Mouse (Mus musculus) liver, embryonic 14.5 days (tissue): ENCODE measurements around the gene Csf1. TPM values are rescaled to one million over a fixed set of nuclear protein-coding genes. Genes with fewer than 3 reads are reported as not detected.

Experiments used
- ATAC-seq: fragments of 200-750 bp; cut with Nextera tagmentation; 2 replicates; pipeline ENCODE4 v1.8.0; 2017; ENCODE audit warnings: moderate number of reproducible peaks, mild to moderate bottlenecking, moderate library complexity; ENCODE audit not compliant: insufficient read depth
- DNase-seq, 3 experiments: peaks; one replicate each; pipeline ENCODE4 v3.0.0-alpha.2; 2012 to 2013; ENCODE audit warnings: low read depth in 3 of 3, low spot score in 3 of 3
- H3K27ac ChIP-seq: fragments of 300-500 bp; sonication (generic); 2 replicates; pipeline ENCODE4 v1.5.1; 2014; ENCODE audit warnings: moderate library complexity, mild to moderate bottlenecking, control low read depth, inconsistent platforms
- H3K27me3 ChIP-seq: fragments of 300-500 bp; sonication (generic); 2 replicates; pipeline ENCODE4 v1.6.1; 2014; ENCODE audit warnings: mild to moderate bottlenecking, low read length, moderate library complexity; ENCODE audit not compliant: control insufficient read depth, insufficient read depth
- H3K36me3 ChIP-seq: fragments of 300-500 bp; sonication (generic); replicated peaks from 2 replicates; pipeline ENCODE4 v1.6.1; 2014; ENCODE audit warnings: low read depth; ENCODE audit not compliant: control insufficient read depth, insufficient read depth
- H3K4me1 ChIP-seq, 2 experiments: fragments of 200-500 bp in 1 of 2; fragments of 300-500 bp in 1 of 2; sonication (generic) in 1 of 2; replicated peaks; 2 replicates each; pipeline ENCODE4 v1.6.1; 2012 to 2014; ENCODE audit warnings: antibody characterized with exemption in 1 of 2, inconsistent platforms in 1 of 2, low read length in 1 of 2; ENCODE audit not compliant: control insufficient read depth in 2 of 2, insufficient read depth in 2 of 2
- H3K4me2 ChIP-seq: fragments of 300-500 bp; sonication (generic); 2 replicates; pipeline ENCODE4 v1.6.1; 2014; ENCODE audit warnings: low read depth, mild to moderate bottlenecking, control low read depth, moderate library complexity
- H3K4me3 ChIP-seq, 2 experiments: fragments of 200-500 bp in 1 of 2; fragments of 300-500 bp in 1 of 2; sonication (generic) in 1 of 2; 2 replicates each; pipeline ENCODE4 v1.5.1; 2012 to 2014; ENCODE audit warnings: low read depth in 2 of 2, low read length in 2 of 2, mild to moderate bottlenecking in 2 of 2, control low read depth in 1 of 2, inconsistent platforms in 1 of 2, moderate library complexity in 1 of 2; ENCODE audit not compliant: insufficient read depth in 1 of 2
- H3K9ac ChIP-seq: fragments of 300-500 bp; sonication (generic); replicated peaks from 2 replicates; pipeline ENCODE4 v1.6.1; 2014; ENCODE audit warnings: mild to moderate bottlenecking, control low read depth, moderate library complexity
- H3K9me3 ChIP-seq: fragments of 300-500 bp; sonication (generic); 2 replicates; pipeline ENCODE4 v1.6.1; 2016; ENCODE audit warnings: low read length, mixed read lengths; ENCODE audit not compliant: control insufficient read depth
- CTCF ChIP-seq: IDR thresholded peaks from 2 replicates; pipeline ENCODE4 v1.5.1; 2016; ENCODE audit warnings: antibody characterized with exemption, low read depth, control low read depth
- EP300 ChIP-seq: IDR thresholded peaks from 2 replicates; pipeline ENCODE4 v1.6.1; 2016; ENCODE audit warnings: antibody characterized with exemption, low read depth
- WGBS: fragments of 180-500 bp; shearing (Covaris S2); extraction: QIAGEN DNeasy Blood & Tissue Kit; methylation state at CpG from one replicate; pipeline ENCODE4 v1.1.7; 2014; ENCODE audit not compliant: insufficient replicate concordance; 5-methylcytosine and 5-hydroxymethylcytosine counted together
- polyA plus RNA-seq, 2 experiments: library from polyadenylated mRNA; depleted of rRNA in 1 of 2; stranded (reverse) in 1 of 2; unstranded in 1 of 2; fragments of >200 nt; fragmentation: Nextera tagmentation in 1 of 2; extraction: Ambion mirVana in 1 of 2; gene quantifications; 2 replicates each; pipeline versions ENCODE4 v1.2.1 to v1.2.3; 2012 to 2014

Csf1 gene
- polyA plus RNA-seq, 2 experiments, result 4.4 to 5.9 TPM

GRCm38 (mm10) chr3:107763552-107763951 is 3.3 kb upstream of the Csf1 start:
- Histone ChIP-seq H3K36me3 (no peaks in the 10 kb centered on the region), H3K4me1 (peaks cover 0 to 18% of the 10 kb centered on the region in 2 experiments; a peak in 2 of 4 replicates), H3K27me3 (peaks cover 25% of the 10 kb centered on the region), H3K27ac (no peak overlapping the region), H3K4me3 (no peak overlapping the region), H3K9ac (no peak overlapping the region), H3K4me2 (no peak overlapping the region), H3K9me3 (no peaks in the 10 kb centered on the region)
- TF ChIP-seq EP300 (no peak), CTCF (no peak)
- ATAC-seq (no peak), DNase-seq (no peak)
- WGBS, result 43% methylated on average over 4 of the region's 4 CpGs

- H3K27me3 ChIP-seq, result peaks cover 25% of the 10 kb centered on the region
- no peak for ATAC-seq
- H3K9ac ChIP-seq, result no peak overlapping the region
- no peaks in the 10 kb centered on the region for H3K9me3 ChIP-seq
- H3K4me2 ChIP-seq, result no peak overlapping the region
- no peaks in the 10 kb centered on the region for H3K36me3 ChIP-seq
- H3K4me1 ChIP-seq, result peaks cover 0 to 9% of the 10 kb centered on the region in 2 experiments; a peak in 2 of 4 replicates
- WGBS, result 64% methylated on average over 5 of the region's 5 CpGs
- DNase-seq, result no peak
- H3K4me3 ChIP-seq, result no peak overlapping the region
- TF ChIP-seq EP300 (no peak), CTCF (no peak)
- H3K27ac ChIP-seq, result no peak overlapping the region
Observed at GRCm38 (mm10) chr3:107761446-107761845, 1.2 kb upstream of the Csf1 start.

- H3K27me3 ChIP-seq, result peaks cover 25% of the 10 kb centered on the region
- ATAC-seq, result no peak
Observed at GRCm38 (mm10) chr3:107760771-107761170, 502 bp upstream of the Csf1 start.

GRCm38 (mm10) chr3:107758638-107759037 is 1.6 kb downstream of the Csf1 start:
- H3K9me3 ChIP-seq, result no peaks in the 10 kb centered on the region
- H3K36me3 ChIP-seq, result no peaks in the 10 kb centered on the region
- H3K27ac ChIP-seq, result no peak overlapping the region
- peak overlapping the region; percentile 64 for H3K4me2 ChIP-seq
- WGBS, result 20% methylated on average over 3 of the region's 3 CpGs
- no peak overlapping the region for H3K9ac ChIP-seq
- peak overlapping the region; percentile 61 to 64 for H3K4me3 ChIP-seq
- DNase-seq (no peak), ATAC-seq (no peak)
- TF ChIP-seq EP300, result no peak
- H3K27me3 ChIP-seq, result peaks cover 25% of the 10 kb centered on the region
- peaks cover 0 to 4% of the 10 kb centered on the region in 2 experiments; a peak in 1 of 4 replicates for H3K4me1 ChIP-seq

More at GRCm38 (mm10) chr3:107760771-107761170, 502 bp upstream of the Csf1 start:
- DNase-seq, result no peak
- WGBS, result 39% methylated on average over 1 of the region's 1 CpGs
- H3K9ac ChIP-seq, result no peak overlapping the region
- no peaks in the 10 kb centered on the region for H3K36me3 ChIP-seq
- TF ChIP-seq CTCF (no peak), EP300 (no peak)
- H3K9me3 ChIP-seq, result no peaks in the 10 kb centered on the region
- no peak overlapping the region for H3K4me3 ChIP-seq
- H3K4me1 ChIP-seq, result peaks cover 0 to 6% of the 10 kb centered on the region in 2 experiments; a peak in 2 of 4 replicates
- H3K27ac ChIP-seq, result no peak overlapping the region
- peak overlapping the region; percentile 64; the same call in 1 of the 2 replicates for H3K4me2 ChIP-seq

- Histone ChIP-seq H3K27ac (no peak overlapping the region), H3K4me1 (peaks cover 0 to 4% of the 10 kb centered on the region in 2 experiments; a peak in 1 of 4 replicates), H3K36me3 (no peaks in the 10 kb centered on the region), H3K4me2 (no peak overlapping the region; the same call in 1 of the 2 replicates), H3K27me3 (peaks cover 25% of the 10 kb centered on the region), H3K9me3 (no peaks in the 10 kb centered on the region), H3K4me3 (peak overlapping the region in 1 of 2 experiments; percentile 61; a peak in 2 of 4 replicates), H3K9ac (no peak overlapping the region)
- DNase-seq, result no peak
- TF ChIP-seq CTCF, result no peak
- no peak for TF ChIP-seq EP300
- ATAC-seq, result no peak
- 56% methylated on average over 2 of the region's 2 CpGs for WGBS
Observed at GRCm38 (mm10) chr3:107758176-107758575, 2.1 kb downstream of the Csf1 start.
